ENCODE assay signal across 8 mouse cellular contexts in genomic region chr4:59196346-59197077, GRCm38 (mm10). TPM values are rescaled to one million over a fixed set of nuclear protein-coding genes. Genes with fewer than 3 reads are reported as not detected.
DNase-seq lines count a peak whose midpoint lies in the region; ATAC-seq and TF ChIP-seq lines count a peak whose summit lies in the region.

No protein-coding gene starts in this region.

- peak overlapping the region; percentile 83 for H3K4me3 ChIP-seq in megakaryocyte, embryonic 14.5 days (replicated peaks)
- H3K4me3 ChIP-seq in liver, embryonic 11.5 days (ENCODE audit: low read depth, low read length): peak overlapping the region; percentile 21
- no peak overlapping the region for H3K4me3 ChIP-seq in stomach, postnatal 0 days (ENCODE audit: low read depth, low read length)
- H3K4me3 ChIP-seq in layer of hippocampus, adult 2 months: no peak overlapping the region

- no peak for TF ChIP-seq CTCF in stomach, postnatal 0 days (IDR thresholded peaks at IDR 0.05; ENCODE audit: low read depth)
- TF ChIP-seq CTCF in layer of hippocampus, adult 2 months (conservative IDR thresholded peaks at IDR 0.05): no peak

- peak overlapping the region; percentile 54 for H3K9ac ChIP-seq in liver, embryonic 11.5 days (ENCODE audit: low read depth, low read length)
- no peak overlapping the region for H3K9ac ChIP-seq in stomach, postnatal 0 days (ENCODE audit: low read length)

- H3K4me1 ChIP-seq in megakaryocyte, embryonic 14.5 days: peaks cover 71% of the 10 kb centered on the region
- peaks cover 64% of the 10 kb centered on the region for H3K4me1 ChIP-seq in liver, embryonic 11.5 days (replicated peaks; ENCODE audit: control insufficient read depth, insufficient read depth, low read length)
- H3K4me1 ChIP-seq in stomach, postnatal 0 days (replicated peaks; ENCODE audit: control insufficient read depth, insufficient read depth): peaks cover 12% of the 10 kb centered on the region; the same call in 1 of the 2 replicates

- no peak for ATAC-seq in megakaryocyte, adult 5-6 weeks (ENCODE audit: poor library complexity, severe bottlenecking)
- peak; percentile 74 for ATAC-seq in liver, embryonic 11.5 days (replicated peaks; ENCODE audit: low FRiP score)
- peak; percentile 38 for ATAC-seq in stomach, postnatal 0 days (ENCODE audit: low FRiP score, low TSS enrichment)

- peak; percentile 31 for DNase-seq in adrenal gland, adult 2 months
- DNase-seq in adrenal gland, postnatal 36 days: no peak
- DNase-seq in liver, embryonic 11.5 days (ENCODE audit: low spot score): no peak
- DNase-seq in stomach, postnatal 0 days (ENCODE audit: low spot score): no peak
- no peak for DNase-seq in layer of hippocampus, adult 2 months (ENCODE audit: low spot score in 2 of 2)
- DNase-seq in MN1 (ENCODE audit: low spot score): no peak

- H3K9me3 ChIP-seq in megakaryocyte, embryonic 14.5 days: no peaks in the 10 kb centered on the region
- H3K9me3 ChIP-seq in liver, embryonic 11.5 days (ENCODE audit: control insufficient read depth, low read length): no peaks in the 10 kb centered on the region
- no peaks in the 10 kb centered on the region for H3K9me3 ChIP-seq in stomach, postnatal 0 days (ENCODE audit: control insufficient read depth, low read length)

- WGBS in liver, embryonic 11.5 days: 26% methylated on average over 12 of the region's 12 CpGs
- 31% methylated on average over 12 of the region's 12 CpGs for WGBS in stomach, postnatal 0 days

- H3K36me3 ChIP-seq in megakaryocyte, embryonic 14.5 days (replicated peaks; ENCODE audit: low read length): peaks cover 2% of the 10 kb centered on the region
- no peaks in the 10 kb centered on the region for H3K36me3 ChIP-seq in liver, embryonic 11.5 days (ENCODE audit: control insufficient read depth, insufficient read depth, low read length)
- H3K36me3 ChIP-seq in stomach, postnatal 0 days (ENCODE audit: control insufficient read depth, insufficient read depth, low read length): no peaks in the 10 kb centered on the region

- no peak for TF ChIP-seq EP300 in stomach, postnatal 0 days (optimal IDR thresholded peaks at IDR 0.05)

- peak overlapping the region; percentile 64 for H3K27ac ChIP-seq in liver, embryonic 11.5 days (ENCODE audit: low read depth, low read length)
- H3K27ac ChIP-seq in stomach, postnatal 0 days (replicated peaks): no peak overlapping the region
- no peak overlapping the region for H3K27ac ChIP-seq in layer of hippocampus, adult 2 months

- H3K27me3 ChIP-seq in megakaryocyte, embryonic 14.5 days (replicated peaks): no peaks in the 10 kb centered on the region
- H3K27me3 ChIP-seq in liver, embryonic 11.5 days (replicated peaks; ENCODE audit: control insufficient read depth, insufficient read depth, low read length): no peaks in the 10 kb centered on the region
- H3K27me3 ChIP-seq in stomach, postnatal 0 days (ENCODE audit: control insufficient read depth, insufficient read depth, low read length): no peaks in the 10 kb centered on the region

- peak overlapping the region; percentile 59 for H3K4me2 ChIP-seq in liver, embryonic 11.5 days
- H3K4me2 ChIP-seq in stomach, postnatal 0 days (replicated peaks; ENCODE audit: low read depth): no peak overlapping the region

RNA-seq across cellular contexts. Expression of gene Ugcg, which starts 7.5 kb away (rescaled TPM):
- total RNA-seq in adrenal gland, adult 2 months (2021): 10 to 100 TPM; 26.5 to 44.3 TPM
- 41.7 and 49.9 TPM in 2 replicates for polyA plus RNA-seq in adrenal gland, adult 2 months (2012; rRNA removed)
- total RNA-seq in adrenal gland, postnatal 36 days (2021): 10 to 100 TPM; 40.2 to 46.3 TPM
- 1.4 and 3.1 TPM in 2 replicates for polyA plus RNA-seq in megakaryocyte, embryonic 14.5 days (2012; ENCODE audit: insufficient read depth, low replicate concordance)
- 47.6 and 53.4 TPM in 2 replicates for total RNA-seq in megakaryocyte, adult 5-6 weeks (2015)
- total RNA-seq in megakaryocyte, adult 5-6 weeks (2017): 28.9 and 32.8 TPM in 2 replicates
- 25.9 and 26.1 TPM in 2 replicates for polyA plus RNA-seq in liver, embryonic 11.5 days (2014; fragmentation: Nextera tagmentation; extraction: Ambion mirVana)
- polyA plus RNA-seq in stomach, postnatal 0 days (2015; fragmentation: Nextera tagmentation; extraction: Ambion mirVana): 18.9 and 19.0 TPM in 2 replicates
- 10 to 100 TPM; 67.1 to 68.0 TPM for total RNA-seq in layer of hippocampus, adult 2 months (2021)

RNA-seq across cellular contexts. Expression of gene AI481877, which starts 57.7 kb away (rescaled TPM):
- total RNA-seq in adrenal gland, adult 2 months (2021): not detected
- not detected in 2 replicates for polyA plus RNA-seq in adrenal gland, adult 2 months (2012; rRNA removed)
- total RNA-seq in adrenal gland, postnatal 36 days (2021): not detected
- polyA plus RNA-seq in megakaryocyte, embryonic 14.5 days (2012; ENCODE audit: insufficient read depth, low replicate concordance): 0.35 TPM in 1 of 2 replicates, not detected in the other
- total RNA-seq in megakaryocyte, adult 5-6 weeks (2015): not detected in 2 replicates
- total RNA-seq in megakaryocyte, adult 5-6 weeks (2017): not detected in 2 replicates
- not detected in 2 replicates for polyA plus RNA-seq in liver, embryonic 11.5 days (2014; fragmentation: Nextera tagmentation; extraction: Ambion mirVana)
- polyA plus RNA-seq in stomach, postnatal 0 days (2015; fragmentation: Nextera tagmentation; extraction: Ambion mirVana): 1.2 and 1.4 TPM in 2 replicates
- not detected for total RNA-seq in layer of hippocampus, adult 2 months (2021)

Comparison
In these comparisons a context has a peak if more than half of its experiments do, and no peak if none do; other contexts are left out.
1. H3K4me3 ChIP-seq: peak in megakaryocyte, embryonic 14.5 days (single experiment) and liver, embryonic 11.5 days (single experiment); none in stomach, postnatal 0 days (single experiment) and layer of hippocampus, adult 2 months (single experiment).